Mouse (Mus musculus): ENCODE measurements around the gene Herc4. TPM values are rescaled to one million over a fixed set of nuclear protein-coding genes. Genes with fewer than 3 reads are reported as not detected.
"Not testable (repeated sequence)": the region's sequence is repeated elsewhere in the genome, so short reads cannot be mapped to it uniquely, and the experiment has no call there.

The Herc4 gene
- total RNA-seq, 2 experiments from 2014 or later: 19.5 to 23.9 TPM

GRCm38 (mm10) chr10:63348291-63348690 is 104.7 kb downstream of the Herc4 start:
- no peak for DNase-seq (ENCODE audit: low spot score)

GRCm38 (mm10) chr10:63350666-63351065 is 107.1 kb downstream of the Herc4 start:
- no peak for DNase-seq (ENCODE audit: low spot score)

GRCm38 (mm10) chr10:63351099-63351498 is 107.5 kb downstream of the Herc4 start:
- DNase-seq (ENCODE audit: low spot score): not testable (repeated sequence)

- DNase-seq (ENCODE audit: low spot score): no peak
These were observed 108.5 kb downstream of the Herc4 start for GRCm38 (mm10) chr10:63352111-63352510.

- no peak for DNase-seq (ENCODE audit: low spot score)
These were observed 116.9 kb downstream of the Herc4 start for GRCm38 (mm10) chr10:63360502-63360901.

GRCm38 (mm10) chr10:63365918-63366455 is 122.4 kb downstream of the Herc4 start:
- DNase-seq (ENCODE audit: low spot score): no peak

- no peak for DNase-seq (ENCODE audit: low spot score)
These were observed 123.8 kb downstream of the Herc4 start for GRCm38 (mm10) chr10:63367386-63367785.

Other genes with a start within 250 kb of the Herc4 start
- 10 to 100 TPM; 14.6 to 24.2 TPM for gene Hnrnph3, start 219.6 kb upstream of the Herc4 start, total RNA-seq (2021)
- 1 to 10 TPM; 3.4 to 3.7 TPM for gene Pbld2, start 219.5 kb upstream of the Herc4 start, total RNA-seq (2021)
- gene Pbld1, start 183.6 kb upstream of the Herc4 start, total RNA-seq (2021): 1 to 10 TPM in 1 of 2 experiments, under 1 TPM in 1; 0.73 to 1.1 TPM
- not detected for gene Atoh7, start 144.2 kb upstream of the Herc4 start, total RNA-seq (2021)
- 100 to 1,000 TPM; 279 to 292 TPM for gene Mypn, start 39.9 kb upstream of the Herc4 start, total RNA-seq (2021)
- 1 to 10 TPM; 6.8 to 8.1 TPM for gene Sirt1, start 137.9 kb downstream of the Herc4 start, total RNA-seq (2021)
- 10 to 100 TPM; 21.7 to 25.1 TPM for gene Dnajc12, start 138.6 kb downstream of the Herc4 start, total RNA-seq (2021)
- gene Gm7075, start 178.0 kb downstream of the Herc4 start, total RNA-seq (2021): not detected
- 10 to 100 TPM; 22.0 to 26.9 TPM for gene Ctnna3, start 186.3 kb downstream of the Herc4 start, total RNA-seq (2021)

Data from gastrocnemius, adult 18-20 months (tissue).